Mouse (Mus musculus) layer of hippocampus, postnatal 25 days (tissue): ENCODE measurements at regions not wholly inside any gene's neighbourhood (a gene's known extent, or its start where the extent isn't known, plus 50 kb on each side); places are given as distances from the start of the nearest gene placed in this dataset.

Experiments used
- DNase-seq, 2 experiments: peaks; one replicate each; pipeline ENCODE4 v3.0.0; 2022; ENCODE audit warnings: mixed read lengths in 2 of 2, low spot score in 1 of 2; ENCODE audit errors: extremely low spot score in 1 of 2

DNA sequence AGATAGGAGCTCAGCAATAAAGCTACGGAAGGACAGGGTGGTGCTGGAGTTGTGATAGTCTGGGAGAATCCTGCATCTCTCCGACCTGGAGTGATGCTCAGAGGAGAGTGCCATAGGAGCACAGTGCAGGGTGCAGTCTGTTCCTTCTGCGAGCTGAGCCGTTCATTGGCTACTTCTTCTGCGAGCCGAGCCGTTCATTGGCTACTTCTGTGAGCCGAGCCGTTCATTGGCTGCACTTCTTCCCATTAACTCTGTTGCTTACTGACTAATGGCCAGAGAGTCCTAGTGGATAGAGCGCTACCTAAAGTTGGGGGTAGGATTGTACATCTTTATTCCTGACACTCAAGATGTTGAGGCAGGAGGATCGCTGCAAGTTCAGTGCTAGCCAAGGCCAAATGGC, 222.3 kb upstream of the Map3k1 start:
- DNase-seq, result no peak

GRCm38 (mm10) chr13:112031631-112032320, 223.0 kb upstream of the Map3k1 start:
- no peak for DNase-seq

DNA sequence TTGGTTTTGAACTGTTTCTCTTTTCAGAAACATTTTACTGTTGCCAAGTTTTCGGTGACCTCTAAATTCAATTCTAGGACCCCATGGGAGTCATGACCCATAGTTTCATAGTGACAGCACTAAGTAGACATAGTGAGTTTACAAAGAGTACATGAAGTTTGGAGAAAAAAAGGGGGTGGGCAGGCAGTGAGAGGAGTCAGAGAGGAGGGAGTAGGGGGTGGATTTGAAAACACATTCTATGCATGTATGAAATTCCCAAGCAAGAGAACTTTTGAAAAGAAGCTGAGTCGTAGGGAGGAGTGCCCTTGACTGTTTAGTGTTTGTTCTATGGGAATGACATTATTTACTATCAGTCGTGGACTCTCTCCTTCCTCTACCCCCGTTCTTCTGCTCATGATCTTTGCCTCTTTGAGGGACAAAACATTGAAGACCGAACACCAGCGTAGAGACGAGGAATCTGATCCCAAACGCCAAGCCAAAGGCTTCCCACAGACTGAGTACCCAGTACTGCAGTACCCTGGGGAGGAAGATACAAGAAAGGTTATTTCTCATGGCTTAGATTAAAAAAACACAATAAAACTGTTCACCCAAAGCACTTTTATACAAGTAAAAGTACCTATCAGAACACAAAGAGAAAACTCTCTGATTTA, 229.1 kb upstream of the Map3k1 start:
- no peak for DNase-seq

- no peak for DNase-seq
Observed at GRCm38 (mm10) chr13:112038556-112039304, 229.9 kb upstream of the Map3k1 start.

DNA sequence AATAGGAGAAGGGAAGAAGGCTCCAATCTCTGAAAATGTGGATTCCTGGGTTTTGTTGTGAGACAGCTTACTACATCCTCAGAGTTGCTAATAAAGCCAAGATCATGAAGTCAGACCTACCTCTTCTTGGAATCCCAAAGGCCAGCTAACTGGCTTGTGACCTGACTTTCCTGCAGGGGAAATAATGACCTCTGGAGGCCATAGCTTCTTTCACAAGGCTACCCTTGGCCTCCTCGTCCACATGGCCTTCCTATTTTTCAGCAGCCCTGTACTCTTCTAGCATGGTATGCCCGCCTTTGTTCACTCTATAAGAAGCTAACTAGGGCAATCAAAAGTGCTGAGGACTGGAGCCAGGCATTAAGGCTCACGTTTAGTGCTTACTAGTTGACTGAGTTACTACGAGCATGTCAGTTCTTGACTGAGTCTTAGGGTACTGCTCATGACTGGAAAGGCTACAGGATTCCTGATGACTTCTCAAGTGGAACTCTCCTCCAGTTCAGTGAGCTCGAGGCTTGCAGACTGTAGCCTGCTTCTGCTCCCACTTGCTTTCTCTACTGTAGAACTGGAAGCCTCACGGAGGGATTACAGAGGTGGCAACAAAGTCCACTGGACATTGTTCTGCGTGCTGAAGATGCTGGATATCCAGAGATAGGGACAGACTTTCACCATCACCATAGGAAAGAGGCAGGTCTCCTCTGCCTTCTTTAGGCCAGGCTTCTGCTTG, 230.8 kb upstream of the Map3k1 start:
- DNase-seq, result no peak

- no peak for DNase-seq
Observed at GRCm38 (mm10) chr13:112043524-112044246, 234.9 kb upstream of the Map3k1 start.

DNA sequence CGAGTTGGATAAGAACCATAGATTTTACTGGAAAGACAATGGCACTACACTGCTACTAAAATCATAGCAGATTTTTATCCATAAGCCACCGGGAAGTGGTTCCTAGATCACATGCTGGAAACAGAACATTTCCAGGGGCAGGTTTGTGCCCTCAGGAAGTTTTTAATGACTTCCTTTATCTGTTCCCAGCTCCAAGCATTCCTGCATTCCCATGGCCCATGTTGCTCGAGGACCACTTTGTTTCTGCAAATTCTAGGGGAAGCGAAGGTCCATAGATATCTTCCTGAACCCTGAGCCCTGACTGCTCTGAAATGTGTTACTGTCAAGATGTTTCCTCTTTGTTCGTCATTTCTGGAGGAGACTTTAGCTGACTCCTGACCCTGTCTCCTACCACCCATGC, 235.6 kb upstream of the Map3k1 start:
- no peak for DNase-seq

GRCm38 (mm10) chr13:112046247-112047211, 237.7 kb upstream of the Map3k1 start:
- DNase-seq, result no peak

GRCm38 (mm10) chr13:112047408-112047807, 238.6 kb upstream of the Map3k1 start:
- no peak for DNase-seq

GRCm38 (mm10) chr13:112047874-112048273, 239.1 kb upstream of the Map3k1 start:
- no peak for DNase-seq

- DNase-seq, result no peak
Observed at GRCm38 (mm10) chr13:112048327-112048726, 239.5 kb upstream of the Map3k1 start.

GRCm38 (mm10) chr13:112050892-112051291, 237.4 kb upstream of the Ankrd55 start:
- DNase-seq, result no peak

DNA sequence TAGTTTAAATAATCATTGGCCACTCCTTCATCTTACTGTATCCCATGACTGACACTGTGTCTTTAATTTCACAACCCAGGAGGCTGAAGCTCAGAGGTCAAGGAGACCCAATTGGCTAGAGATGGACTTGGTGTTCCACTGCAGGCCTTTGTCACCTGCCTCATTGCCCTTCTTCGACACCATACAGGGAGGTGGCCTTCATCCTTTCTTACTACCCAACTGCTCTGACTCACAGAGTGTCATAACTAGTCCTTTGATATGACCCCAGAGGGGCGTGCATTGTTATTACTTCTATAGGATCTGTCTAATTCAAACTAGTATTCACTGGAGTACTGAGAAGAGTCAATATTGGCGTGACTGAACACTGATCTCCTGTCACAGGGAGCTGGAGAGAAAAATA, 236.2 kb upstream of the Ankrd55 start:
- DNase-seq, result no peak

- DNase-seq, result no peak
Observed at GRCm38 (mm10) chr13:112052456-112052855, 235.8 kb upstream of the Ankrd55 start.

DNA sequence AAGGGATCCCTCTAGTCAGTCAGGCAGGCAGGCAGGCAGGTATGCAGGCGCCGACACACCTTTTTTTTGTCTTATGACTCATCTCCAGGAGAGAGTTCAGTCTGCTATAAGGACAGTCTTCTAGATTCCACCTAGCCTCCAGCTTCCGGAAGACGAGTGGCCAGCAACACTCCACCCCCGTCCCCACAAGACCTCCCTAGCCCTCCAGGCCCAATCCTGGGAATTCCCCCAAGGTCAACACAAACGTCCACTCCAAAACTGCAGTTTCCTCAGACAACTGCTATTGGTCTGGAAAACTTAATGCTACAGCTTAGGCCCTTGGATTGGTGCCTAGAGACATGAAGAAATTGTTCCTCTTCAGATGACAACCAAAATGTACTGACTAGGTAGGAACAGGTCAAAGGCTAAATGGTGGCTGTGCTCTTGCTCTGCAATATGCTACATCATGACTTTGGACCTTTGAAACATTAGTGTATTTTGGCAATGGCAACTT, 233.3 kb upstream of the Ankrd55 start:
- no peak for DNase-seq

- DNase-seq, result peak; percentile 5 to 11
Observed at GRCm38 (mm10) chr13:112058218-112058617, 230.0 kb upstream of the Ankrd55 start.

DNA sequence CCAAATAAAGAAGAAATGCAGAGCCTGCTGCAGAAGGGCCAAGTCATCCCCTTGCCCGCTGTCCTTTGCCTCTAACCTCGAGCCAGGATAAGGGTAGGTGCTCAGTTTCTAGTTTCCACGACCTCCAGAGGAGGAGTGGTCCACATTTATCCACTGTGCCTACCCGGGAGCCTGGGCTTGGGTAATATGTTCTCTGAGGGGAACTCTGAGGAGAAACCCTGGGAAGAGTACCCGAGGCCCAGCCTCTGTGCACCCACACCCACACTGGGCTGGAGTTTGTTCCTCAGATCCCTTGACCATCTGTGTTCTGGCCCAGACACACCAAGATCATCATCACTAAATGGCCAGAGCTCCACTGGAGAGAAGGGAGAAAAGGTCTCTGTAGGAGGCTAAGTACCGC, 229.5 kb upstream of the Ankrd55 start:
- no peak for DNase-seq

- DNase-seq, result no peak
Observed at GRCm38 (mm10) chr13:112062024-112062423, 226.2 kb upstream of the Ankrd55 start.
